In genomic region chr5:31201742-31202590, GRCm38 (mm10) we compare ENCODE assay signal across 8 mouse cellular contexts. TPM values are rescaled to one million over a fixed set of nuclear protein-coding genes. Genes with fewer than 3 reads are reported as not detected.
DNase-seq lines count a peak whose midpoint lies in the region; ATAC-seq lines count a peak whose summit lies in the region.

Gene Zfp513 (minus strand): TSS chr5:31202303.

- H3K36me3 ChIP-seq in heart, embryonic 14.5 days (ENCODE audit: control insufficient read depth, insufficient read depth, low read length): peaks cover 82% of the 10 kb centered on the region
- peaks cover 85% of the 10 kb centered on the region for H3K36me3 ChIP-seq in liver, embryonic 13.5 days
- H3K36me3 ChIP-seq in stomach, embryonic 16.5 days (ENCODE audit: control insufficient read depth, insufficient read depth, low read length): peaks cover 25% of the 10 kb centered on the region

- peak within 1 kb of the TSS; percentile 72 to 86 for H3K4me3 ChIP-seq in heart, embryonic 14.5 days (ENCODE audit: control insufficient read depth in 1 of 2, insufficient read depth in 1 of 2, low read depth in 1 of 2, low read length in 2 of 2)
- peak within 1 kb of the TSS; percentile 82 for H3K4me3 ChIP-seq in liver, embryonic 13.5 days (replicated peaks)
- peak within 1 kb of the TSS; percentile 80 for H3K4me3 ChIP-seq in stomach, embryonic 16.5 days (replicated peaks; ENCODE audit: low read length)

- peaks cover 5 to 15% of the 10 kb centered on the region in 2 experiments; a peak in 2 of 4 replicates for H3K4me1 ChIP-seq in heart, embryonic 14.5 days (ENCODE audit: control insufficient read depth in 2 of 2, insufficient read depth in 2 of 2, low read length in 2 of 2)
- H3K4me1 ChIP-seq in liver, embryonic 13.5 days (replicated peaks): peaks cover 38% of the 10 kb centered on the region
- H3K4me1 ChIP-seq in stomach, embryonic 16.5 days (ENCODE audit: control insufficient read depth, insufficient read depth, low read length): peaks cover 12% of the 10 kb centered on the region

- H3K27me3 ChIP-seq in heart, embryonic 14.5 days (ENCODE audit: control insufficient read depth, insufficient read depth, low read length): no peaks in the 10 kb centered on the region
- H3K27me3 ChIP-seq in liver, embryonic 13.5 days: no peaks in the 10 kb centered on the region
- H3K27me3 ChIP-seq in stomach, embryonic 16.5 days (ENCODE audit: control insufficient read depth, insufficient read depth, low read length): no peaks in the 10 kb centered on the region

- H3K27ac ChIP-seq in heart, embryonic 14.5 days (replicated peaks in 1 of 2; ENCODE audit: control insufficient read depth in 1 of 2, insufficient read depth in 1 of 2, low read depth in 2 of 2, low read length in 2 of 2): peak within 1 kb of the TSS; percentile 79 to 86
- peak within 1 kb of the TSS; percentile 82 for H3K27ac ChIP-seq in liver, embryonic 13.5 days
- peak within 1 kb of the TSS; percentile 89 for H3K27ac ChIP-seq in stomach, embryonic 16.5 days (ENCODE audit: low read length)

- H3K4me2 ChIP-seq in heart, embryonic 14.5 days (ENCODE audit: low read length): peak within 1 kb of the TSS; percentile 90
- peak within 1 kb of the TSS; percentile 91 for H3K4me2 ChIP-seq in liver, embryonic 13.5 days
- H3K4me2 ChIP-seq in stomach, embryonic 16.5 days (ENCODE audit: low read depth, low read length): peak within 1 kb of the TSS; percentile 90

- H3K9ac ChIP-seq in heart, embryonic 14.5 days (ENCODE audit: low read length): peak within 1 kb of the TSS; percentile 90
- H3K9ac ChIP-seq in liver, embryonic 13.5 days: peak within 1 kb of the TSS; percentile 85
- peak within 1 kb of the TSS; percentile 90 for H3K9ac ChIP-seq in stomach, embryonic 16.5 days (ENCODE audit: low read length)

- peak; percentile 92 for DNase-seq in c-Kit-negative CD71-positive TER-119-positive erythroid progenitor cells, embryonic 14.5 days (ENCODE audit: low read depth, low spot score)
- DNase-seq in fibroblast of lung, adult 2 months (ENCODE audit: low read depth): peak; percentile 99
- peak; percentile 98 for DNase-seq in kidney, postnatal 14 days
- peak; percentile 95 for DNase-seq in liver, embryonic 13.5 days
- peak; percentile 96 for DNase-seq in neural tube, embryonic 10.5 days (ENCODE audit: extremely low spot score, low spot score)

- under 1% methylated on average over 53 of the region's 53 CpGs for WGBS in heart, embryonic 14.5 days
- 2% methylated on average over 53 of the region's 53 CpGs for WGBS in liver, embryonic 13.5 days (ENCODE audit: insufficient replicate concordance)
- under 1% methylated on average over 53 of the region's 53 CpGs for whole genome bisulfite sequencing in stomach, embryonic 16.5 days

- peak; percentile 98 for ATAC-seq in CD4-positive, CD25-positive, alpha-beta regulatory T cell, adult 4 months
- ATAC-seq in heart, embryonic 14.5 days (ENCODE audit: insufficient number of reproducible peaks, insufficient read depth, low FRiP score, low read depth): peak; percentile 94
- peak; percentile 96 for ATAC-seq in liver, embryonic 13.5 days (ENCODE audit: low read depth)
- ATAC-seq in stomach, embryonic 16.5 days (ENCODE audit: insufficient read depth, low FRiP score): peak; percentile 97

- peaks cover 6% of the 10 kb centered on the region for H3K9me3 ChIP-seq in heart, embryonic 14.5 days (ENCODE audit: control insufficient read depth, low read length)
- H3K9me3 ChIP-seq in liver, embryonic 13.5 days (replicated peaks): peaks cover 5% of the 10 kb centered on the region
- 0 out of 2 replicates have a peak, but pooled peaks cover 5% of the 10 kb centered on the region for H3K9me3 ChIP-seq in stomach, embryonic 16.5 days (replicated peaks; ENCODE audit: control insufficient read depth, low read length)

RNA-seq across cellular contexts. Expression of gene Zfp513, which starts in this region (rescaled TPM):
- polyA plus RNA-seq in CD4-positive, CD25-positive, alpha-beta regulatory T cell, adult 4 months (2017; shearing (Covaris generic)): 1 to 10 TPM; 4.6 to 6.7 TPM
- polyA plus RNA-seq in heart, embryonic 14.5 days (2014; fragmentation: Nextera tagmentation; extraction: Ambion mirVana): 3.3 and 4.3 TPM in 2 replicates
- polyA plus RNA-seq in liver, embryonic 13.5 days (2015; fragmentation: Nextera tagmentation; extraction: Ambion mirVana): 2.3 and 2.6 TPM in 2 replicates
- polyA plus RNA-seq in stomach, embryonic 16.5 days (2015; fragmentation: Nextera tagmentation; extraction: Ambion mirVana): 4.1 and 5.2 TPM in 2 replicates

Comparison
In these comparisons a context has a peak if more than half of its experiments do, and no peak if none do; other contexts are left out.
1. Peak in every context shown above with its lines: DNase-seq, ATAC-seq, H3K4me3 ChIP-seq and H3K27ac ChIP-seq.